Mouse (Mus musculus) left cerebral cortex, adult 18-20 months (tissue): ENCODE measurements around the gene Gm21921. TPM values are rescaled to one million over a fixed set of nuclear protein-coding genes. Genes with fewer than 3 reads are reported as not detected.
"Not testable (repeated sequence)": the region's sequence is repeated elsewhere in the genome, so short reads cannot be mapped to it uniquely, and the experiment has no call there.

Experiments used
- DNase-seq, 2 experiments: peaks; one replicate each; pipeline ENCODE4 v3.0.0; 2021 to 2022; ENCODE audit warnings: low spot score in 2 of 2, mixed read lengths in 1 of 2
- long read RNA-seq, 2 experiments: library from polyadenylated mRNA; stranded (forward); transcript quantifications; one replicate each; pipeline ENCODE4 v2.0.0; 2021
- total RNA-seq, 2 experiments: library from RNA; stranded (reverse); gene quantifications; 2 replicates each; pipeline ENCODE4 v1.2.3; 2021

Gm21921 gene
- not detected for total RNA-seq
- long read RNA-seq, experiment 1: 0 reads
- long read RNA-seq, experiment 2: 0 reads

- not testable (repeated sequence) for DNase-seq
Measured at GRCm38 (mm10) chrY:24796143-24796542, at the start of gene Gm21921. Gm21921 (minus strand) TSS chrY:24796243.
